Mouse (Mus musculus) liver, postnatal 0 days (tissue): ENCODE data around the gene Rpl21.

Experiments
- CTCF ChIP-seq: sonication (generic); IDR thresholded peaks from 2 replicates; pipeline ENCODE4 v1.5.1; 2016; ENCODE audit warnings: antibody characterized with exemption, low read depth
- EP300 ChIP-seq: IDR thresholded peaks from 2 replicates; pipeline ENCODE4 v1.6.1; 2016; ENCODE audit warnings: antibody characterized with exemption, low read depth, mild to moderate bottlenecking

GRCm38 (mm10) chr5:146829528-146829927 is 3.2 kb upstream of the Rpl21 start:
- no peak for TF ChIP-seq CTCF
- no peak for TF ChIP-seq EP300
